Mouse (Mus musculus) heart, embryonic 16.5 days (tissue): ENCODE results near the gene Adam19. TPM values are rescaled to one million over a fixed set of nuclear protein-coding genes. Genes with fewer than 3 reads are reported as not detected.

ENCODE experiments used
- ATAC-seq: fragments of 200-750 bp; cut with Nextera tagmentation; replicated peaks from 2 replicates; pipeline ENCODE4 v1.8.0; 2017; ENCODE audit warnings: moderate number of reproducible peaks; ENCODE audit not compliant: insufficient read depth, low FRiP score; ENCODE audit errors: extremely low read depth
- H3K27ac ChIP-seq: fragments of 300-500 bp; sonication (generic); 2 replicates; pipeline ENCODE4 v1.5.1; 2014; ENCODE audit warnings: mild to moderate bottlenecking, low read length, control low read depth, moderate library complexity
- H3K27me3 ChIP-seq: fragments of 300-500 bp; sonication (generic); 2 replicates; pipeline ENCODE4 v1.6.1; 2014; ENCODE audit warnings: low read length, mixed read lengths; ENCODE audit not compliant: control insufficient read depth, insufficient read depth
- H3K36me3 ChIP-seq: fragments of 300-500 bp; sonication (generic); 2 replicates; pipeline ENCODE4 v1.6.1; 2014; ENCODE audit not compliant: control insufficient read depth, insufficient read depth
- H3K4me1 ChIP-seq: fragments of 300-500 bp; sonication (generic); 2 replicates; pipeline ENCODE4 v1.6.1; 2014; ENCODE audit warnings: low read length, mixed read lengths; ENCODE audit not compliant: control insufficient read depth, insufficient read depth
- H3K4me2 ChIP-seq: fragments of 300-500 bp; sonication (generic); 2 replicates; pipeline ENCODE4 v1.6.1; 2014; ENCODE audit warnings: low read depth, mild to moderate bottlenecking, control low read depth, low read length
- H3K4me3 ChIP-seq: fragments of 300-500 bp; sonication (generic); 2 replicates; pipeline ENCODE4 v1.5.1; 2014; ENCODE audit warnings: mild to moderate bottlenecking, control low read depth, low read length
- H3K9ac ChIP-seq: fragments of 300-500 bp; sonication (generic); 2 replicates; pipeline ENCODE4 v1.6.1; 2014; ENCODE audit warnings: low read length, control low read depth
- H3K9me3 ChIP-seq: fragments of 300-500 bp; sonication (generic); replicated peaks from 2 replicates; pipeline ENCODE4 v1.6.1; 2016; ENCODE audit warnings: low read length; ENCODE audit not compliant: control insufficient read depth
- WGBS: fragments of 180-500 bp; shearing (Covaris S2); extraction: QIAGEN DNeasy Blood & Tissue Kit; methylation state at CpG from one replicate; pipeline ENCODE4 v1.1.7; 2014; 5-methylcytosine and 5-hydroxymethylcytosine counted together
- microRNA-seq: library from miRNA; unstranded; fragments of <30 nt; microRNA quantifications from one replicate; pipeline ENCODE4, GENCODE M21; 2017
- polyA plus RNA-seq: library from polyadenylated mRNA; unstranded; fragments of >200 nt; fragmentation: Nextera tagmentation; extraction: Ambion mirVana; gene quantifications from 2 replicates; pipeline ENCODE4 v1.2.1, GENCODE M21; 2015

Gene Adam19
- polyA plus RNA-seq, 1 experiment from 2014 or later = 21.3 TPM

GRCm38 (mm10) chr11:46185486-46185885 lies 129.7 kb downstream of the Adam19 start:
- Histone ChIP-seq H3K4me1 (no peaks in the 10 kb centered on the region), H3K9me3 (no peaks in the 10 kb centered on the region), H3K4me3 (no peak overlapping the region), H3K9ac (no peak overlapping the region), H3K27me3 (no peaks in the 10 kb centered on the region), H3K36me3 (no peaks in the 10 kb centered on the region), H3K4me2 (no peak overlapping the region), H3K27ac (no peak overlapping the region)
- ATAC-seq = peak; percentile 72; the same call in 1 of the 2 replicates
- 22% methylated on average over 4 of the region's 4 CpGs for WGBS

- no peaks in the 10 kb centered on the region for H3K36me3 ChIP-seq
- WGBS = 59% methylated on average over 2 of the region's 2 CpGs
- H3K4me1 ChIP-seq = no peaks in the 10 kb centered on the region
- ATAC-seq = no peak
- H3K27ac ChIP-seq = no peak overlapping the region
- no peak overlapping the region for H3K4me2 ChIP-seq
- H3K9me3 ChIP-seq = no peaks in the 10 kb centered on the region
- no peak overlapping the region for H3K9ac ChIP-seq
- no peaks in the 10 kb centered on the region for H3K27me3 ChIP-seq
- H3K4me3 ChIP-seq = no peak overlapping the region
Measured at GRCm38 (mm10) chr11:46188283-46188682, 132.5 kb downstream of the Adam19 start.

- Histone ChIP-seq H3K4me2 (no peak overlapping the region), H3K9ac (no peak overlapping the region), H3K36me3 (peaks cover 3% of the 10 kb centered on the region; the same call in 1 of the 2 replicates), H3K9me3 (no peaks in the 10 kb centered on the region), H3K27me3 (no peaks in the 10 kb centered on the region), H3K4me1 (no peaks in the 10 kb centered on the region; the same call in 1 of the 2 replicates), H3K4me3 (no peak overlapping the region), H3K27ac (no peak overlapping the region)
- 62% methylated on average over 4 of the region's 4 CpGs for WGBS
- ATAC-seq = no peak
Measured at GRCm38 (mm10) chr11:46194175-46194574, 138.4 kb downstream of the Adam19 start.

Small RNAs within 50 kb of the gene (microRNA-seq; reads per million reads assigned to microRNA genes)
- 0.59 reads per million for gene Mir7239
- not detected for gene Mir8100

Other genes with a start within 250 kb of the Adam19 start
- gene Clint1, start 203.9 kb upstream of the Adam19 start, polyA plus RNA-seq = 47.8 and 56.4 TPM in 2 replicates
- 5.6 and 6.1 TPM in 2 replicates for gene Lsm11, start 111.1 kb upstream of the Adam19 start, polyA plus RNA-seq
- 7.4 and 8.2 TPM in 2 replicates for gene Thg1l, start 100.5 kb upstream of the Adam19 start, polyA plus RNA-seq
- gene Sox30, start 75.7 kb upstream of the Adam19 start, polyA plus RNA-seq = 0.09 TPM in 1 of 2 replicates, not detected in the other
- gene Gm12166, start 3.7 kb upstream of the Adam19 start, polyA plus RNA-seq = 3.0 and 10.7 TPM in 2 replicates
- 4.0 and 4.9 TPM in 2 replicates for gene Nipal4, start 110.5 kb downstream of the Adam19 start, polyA plus RNA-seq
- 0.08 TPM in 1 of 2 replicates, not detected in the other for gene Fndc9, start 179.5 kb downstream of the Adam19 start, polyA plus RNA-seq